Mouse (Mus musculus): ENCODE data around the gene S100a11. TPM values are rescaled to one million over a fixed set of nuclear protein-coding genes. Genes with fewer than 3 reads are reported as not detected.
A peak's percentile ranks its signal among the peaks of the same experiment; 100 is the strongest.

Gene S100a11
- polyA plus RNA-seq, 1 experiment from 2014 or later = 525 TPM

DNA sequence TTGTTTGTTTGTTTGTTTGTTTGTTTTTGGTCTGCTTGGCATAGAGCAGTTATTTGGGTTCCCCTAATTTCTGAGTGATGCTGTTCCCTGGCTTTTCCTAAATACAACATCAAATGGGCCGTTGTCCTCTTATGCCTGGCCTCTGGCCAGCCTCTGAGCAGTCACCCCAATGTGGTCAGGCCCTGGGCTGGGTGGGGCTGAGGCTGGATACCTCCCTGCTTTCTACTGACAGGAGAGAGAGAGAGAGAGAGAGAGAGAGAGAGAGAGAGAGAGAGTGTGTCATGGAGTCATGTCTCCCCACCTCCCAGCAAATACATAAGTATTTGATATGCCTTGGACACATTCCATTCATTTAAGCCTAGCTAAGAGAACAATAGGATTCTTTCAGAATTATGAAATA lies 36.3 kb downstream of the S100a11 start:
- ATAC-seq (replicated peaks; ENCODE audit: insufficient number of reproducible peaks, low FRiP score, low TSS enrichment, low read depth) (no peak), DNase-seq (ENCODE audit: low spot score) (no peak)
- no peak overlapping the region for H3K9ac ChIP-seq (replicated peaks; ENCODE audit: low read length)
- H3K4me2 ChIP-seq (ENCODE audit: low read depth, low read length) = peak overlapping the region; percentile 23; the same call in 1 of the 2 replicates
- no peak overlapping the region for H3K4me3 ChIP-seq (ENCODE audit: low read depth, low read length)
- no peaks in the 10 kb centered on the region for H3K36me3 ChIP-seq (replicated peaks; ENCODE audit: control insufficient read depth, insufficient read depth, low read depth, low read length)
- H3K9me3 ChIP-seq (replicated peaks; ENCODE audit: control insufficient read depth, low read length) = no peaks in the 10 kb centered on the region
- 91% methylated on average over 1 of the region's 1 CpGs for WGBS
- H3K4me1 ChIP-seq (ENCODE audit: control insufficient read depth, insufficient read depth, low read length) = no peaks in the 10 kb centered on the region
- no peak overlapping the region for H3K27ac ChIP-seq (replicated peaks; ENCODE audit: low read depth, low read length)
- no peaks in the 10 kb centered on the region for H3K27me3 ChIP-seq (ENCODE audit: control insufficient read depth, insufficient read depth, low read length)

DNA sequence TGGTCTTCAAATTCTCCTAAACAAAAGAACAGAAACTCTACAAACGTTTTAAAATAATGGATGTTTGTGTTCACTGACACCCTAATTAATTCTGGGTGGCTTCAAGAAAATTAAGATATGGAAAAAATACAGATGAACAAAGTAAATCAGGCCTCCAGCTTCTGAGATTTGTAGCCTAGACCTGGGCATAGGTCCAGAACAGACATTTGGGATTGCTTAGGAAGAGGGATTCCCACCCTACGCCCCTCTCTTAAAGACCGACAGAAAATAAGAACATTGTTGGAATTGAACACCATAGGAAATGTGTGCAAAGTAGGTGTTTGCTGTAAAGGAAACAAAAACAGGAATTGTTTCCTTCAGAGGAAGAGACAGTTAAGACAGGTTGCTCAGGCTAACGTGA lies 37.2 kb downstream of the S100a11 start:
- Histone ChIP-seq H3K9ac (replicated peaks; ENCODE audit: low read length) (no peak overlapping the region), H3K4me1 (ENCODE audit: control insufficient read depth, insufficient read depth, low read length) (no peaks in the 10 kb centered on the region), H3K4me2 (ENCODE audit: low read depth, low read length) (no peak overlapping the region), H3K27ac (replicated peaks; ENCODE audit: low read depth, low read length) (no peak overlapping the region), H3K9me3 (replicated peaks; ENCODE audit: control insufficient read depth, low read length) (no peaks in the 10 kb centered on the region), H3K36me3 (replicated peaks; ENCODE audit: control insufficient read depth, insufficient read depth, low read depth, low read length) (no peaks in the 10 kb centered on the region), H3K4me3 (ENCODE audit: low read depth, low read length) (no peak overlapping the region), H3K27me3 (ENCODE audit: control insufficient read depth, insufficient read depth, low read length) (no peaks in the 10 kb centered on the region)
- WGBS = 55% methylated on average over 4 of the region's 4 CpGs
- ATAC-seq (replicated peaks; ENCODE audit: insufficient number of reproducible peaks, low FRiP score, low TSS enrichment, low read depth) (no peak), DNase-seq (ENCODE audit: low spot score) (no peak)

DNA sequence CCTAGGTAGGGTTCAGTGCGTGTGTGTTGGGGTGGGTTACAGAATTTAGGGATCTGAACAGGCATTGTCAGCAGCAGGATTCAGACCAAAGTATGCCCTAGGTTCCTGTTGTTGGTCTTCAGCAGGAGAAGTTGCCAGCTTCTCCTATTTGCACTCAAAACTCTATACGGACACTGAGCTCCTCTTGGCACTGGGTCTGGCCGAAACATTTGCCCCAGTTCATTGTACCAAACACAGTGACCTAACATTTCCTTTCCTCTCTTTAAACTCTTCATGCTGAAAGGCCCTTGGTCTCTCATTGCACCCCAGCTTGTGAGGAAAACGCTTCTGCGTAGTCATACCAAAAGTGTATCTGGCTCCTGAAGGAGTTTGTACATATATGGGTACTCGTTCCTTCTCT lies 39.7 kb downstream of the S100a11 start:
- Histone ChIP-seq H3K4me2 (ENCODE audit: low read depth, low read length) (no peak overlapping the region), H3K4me3 (ENCODE audit: low read depth, low read length) (no peak overlapping the region), H3K36me3 (replicated peaks; ENCODE audit: control insufficient read depth, insufficient read depth, low read depth, low read length) (no peaks in the 10 kb centered on the region), H3K9me3 (replicated peaks; ENCODE audit: control insufficient read depth, low read length) (no peaks in the 10 kb centered on the region), H3K9ac (replicated peaks; ENCODE audit: low read length) (no peak overlapping the region), H3K27ac (replicated peaks; ENCODE audit: low read depth, low read length) (no peak overlapping the region), H3K4me1 (ENCODE audit: control insufficient read depth, insufficient read depth, low read length) (no peaks in the 10 kb centered on the region), H3K27me3 (ENCODE audit: control insufficient read depth, insufficient read depth, low read length) (no peaks in the 10 kb centered on the region)
- 94% methylated on average over 6 of the region's 6 CpGs for WGBS
- DNase-seq (ENCODE audit: low spot score) (no peak), ATAC-seq (replicated peaks; ENCODE audit: insufficient number of reproducible peaks, low FRiP score, low TSS enrichment, low read depth) (no peak)

DNA sequence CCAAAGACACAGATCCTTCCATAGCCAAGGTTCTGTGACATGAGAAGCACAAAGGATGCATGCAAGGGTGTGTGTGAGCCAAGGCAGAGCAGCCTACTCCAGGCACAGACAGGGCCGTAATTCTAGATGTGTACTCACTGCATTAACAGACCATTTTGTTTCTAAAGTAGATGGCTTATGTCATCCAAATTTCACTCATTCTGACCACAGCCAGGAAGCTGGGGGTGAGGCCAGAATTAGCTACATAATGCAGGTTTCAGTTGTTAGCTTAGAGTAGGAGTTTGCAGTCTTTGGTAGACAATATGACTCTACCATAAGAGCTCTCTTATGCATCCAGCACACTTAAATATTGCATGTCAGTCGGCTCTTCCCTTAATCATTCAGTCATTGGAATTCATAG lies 42.1 kb downstream of the S100a11 start:
- WGBS = 82% methylated on average over 2 of the region's 2 CpGs
- no peak overlapping the region for H3K9ac ChIP-seq (replicated peaks; ENCODE audit: low read length)
- no peak for DNase-seq (ENCODE audit: low spot score)

DNA sequence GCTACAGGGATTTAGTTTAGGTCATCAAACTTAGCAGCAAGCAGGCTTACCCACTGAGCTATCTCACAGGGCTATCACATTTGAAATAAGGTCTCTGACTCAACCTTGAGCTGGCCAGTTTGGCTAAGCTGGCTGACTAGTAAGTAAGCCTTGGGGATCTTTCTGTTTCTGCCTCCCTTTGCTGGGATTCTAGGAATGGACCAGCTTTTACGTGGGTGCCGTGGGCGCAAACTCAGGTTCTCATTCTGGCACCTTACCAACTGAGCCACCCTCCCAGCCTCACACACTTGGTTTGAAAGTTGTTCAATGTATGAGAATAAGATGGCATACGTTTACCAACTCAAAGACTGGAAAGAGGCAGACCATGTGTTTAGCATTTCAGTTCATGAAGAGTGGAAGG lies 42.9 kb downstream of the S100a11 start:
- WGBS = 96% methylated on average over 4 of the region's 4 CpGs
- no peaks in the 10 kb centered on the region for H3K27me3 ChIP-seq (ENCODE audit: control insufficient read depth, insufficient read depth, low read length)
- H3K9me3 ChIP-seq (replicated peaks; ENCODE audit: control insufficient read depth, low read length) = no peaks in the 10 kb centered on the region
- H3K4me3 ChIP-seq (ENCODE audit: low read depth, low read length) = no peak overlapping the region
- no peak for DNase-seq (ENCODE audit: low spot score)
- no peak overlapping the region for H3K9ac ChIP-seq (replicated peaks; ENCODE audit: low read length)
- no peak overlapping the region for H3K4me2 ChIP-seq (ENCODE audit: low read depth, low read length)
- H3K36me3 ChIP-seq (replicated peaks; ENCODE audit: control insufficient read depth, insufficient read depth, low read depth, low read length) = no peaks in the 10 kb centered on the region
- no peak overlapping the region for H3K27ac ChIP-seq (replicated peaks; ENCODE audit: low read depth, low read length)
- H3K4me1 ChIP-seq (ENCODE audit: control insufficient read depth, insufficient read depth, low read length) = no peaks in the 10 kb centered on the region
- no peak for ATAC-seq (replicated peaks; ENCODE audit: insufficient number of reproducible peaks, low FRiP score, low TSS enrichment, low read depth)

More for the DNA sequence above, 42.1 kb downstream of the S100a11 start:
- H3K27me3 ChIP-seq (ENCODE audit: control insufficient read depth, insufficient read depth, low read length) = no peaks in the 10 kb centered on the region
- H3K4me3 ChIP-seq (ENCODE audit: low read depth, low read length) = no peak overlapping the region
- no peaks in the 10 kb centered on the region for H3K36me3 ChIP-seq (replicated peaks; ENCODE audit: control insufficient read depth, insufficient read depth, low read depth, low read length)
- no peak overlapping the region for H3K4me2 ChIP-seq (ENCODE audit: low read depth, low read length)
- H3K9me3 ChIP-seq (replicated peaks; ENCODE audit: control insufficient read depth, low read length) = no peaks in the 10 kb centered on the region
- ATAC-seq (replicated peaks; ENCODE audit: insufficient number of reproducible peaks, low FRiP score, low TSS enrichment, low read depth) = no peak
- no peaks in the 10 kb centered on the region for H3K4me1 ChIP-seq (ENCODE audit: control insufficient read depth, insufficient read depth, low read length)
- no peak overlapping the region for H3K27ac ChIP-seq (replicated peaks; ENCODE audit: low read depth, low read length)

DNA sequence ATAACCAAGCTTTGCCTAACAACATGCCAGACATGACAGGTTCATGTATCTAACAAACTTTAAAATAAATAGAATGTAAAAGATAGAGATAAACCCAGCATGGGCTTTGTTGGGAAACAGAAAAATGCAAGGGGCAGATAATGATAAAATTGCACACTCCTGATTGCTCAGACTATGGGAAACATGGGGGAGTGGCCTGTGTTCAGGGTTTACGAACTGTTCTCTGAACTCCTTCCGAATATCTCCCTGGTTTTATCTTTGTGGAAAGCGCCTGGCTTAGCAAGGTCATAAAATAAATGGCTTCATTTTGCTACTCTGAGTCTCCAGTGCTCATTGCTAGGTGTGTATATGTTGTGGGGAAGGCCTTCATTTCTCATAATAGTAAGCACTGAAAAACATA lies 46.6 kb downstream of the S100a11 start:
- DNase-seq (ENCODE audit: low spot score) (no peak), ATAC-seq (replicated peaks; ENCODE audit: insufficient number of reproducible peaks, low FRiP score, low TSS enrichment, low read depth) (no peak)
- H3K9ac ChIP-seq (replicated peaks; ENCODE audit: low read length) = no peak overlapping the region
- no peaks in the 10 kb centered on the region for H3K9me3 ChIP-seq (replicated peaks; ENCODE audit: control insufficient read depth, low read length)
- H3K36me3 ChIP-seq (replicated peaks; ENCODE audit: control insufficient read depth, insufficient read depth, low read depth, low read length) = no peaks in the 10 kb centered on the region
- no peak overlapping the region for H3K4me3 ChIP-seq (ENCODE audit: low read depth, low read length)
- H3K4me1 ChIP-seq (ENCODE audit: control insufficient read depth, insufficient read depth, low read length) = no peaks in the 10 kb centered on the region
- no peak overlapping the region for H3K27ac ChIP-seq (replicated peaks; ENCODE audit: low read depth, low read length)
- H3K4me2 ChIP-seq (ENCODE audit: low read depth, low read length) = no peak overlapping the region
- 95% methylated on average over 3 of the region's 3 CpGs for WGBS
- no peaks in the 10 kb centered on the region for H3K27me3 ChIP-seq (ENCODE audit: control insufficient read depth, insufficient read depth, low read length)

DNA sequence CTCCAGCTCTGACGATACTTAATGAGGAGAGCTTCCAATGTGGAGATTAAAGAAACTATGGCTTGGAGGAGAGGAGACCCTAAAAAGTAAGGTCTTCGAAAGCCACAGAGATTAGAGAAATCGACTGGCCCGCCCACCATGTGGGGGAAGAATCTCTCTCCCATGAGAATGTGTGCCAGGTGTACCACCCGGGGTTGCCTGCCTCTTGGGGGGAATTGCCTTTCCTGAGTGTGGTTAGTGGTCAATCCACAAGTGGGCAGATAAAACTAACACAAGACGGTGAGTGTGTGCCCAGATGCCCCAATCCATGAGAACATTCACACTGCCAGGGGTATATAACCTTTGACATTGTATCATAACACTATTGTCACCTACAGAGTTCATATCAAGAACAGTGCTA lies 47.4 kb downstream of the S100a11 start:
- H3K36me3 ChIP-seq (replicated peaks; ENCODE audit: control insufficient read depth, insufficient read depth, low read depth, low read length) = no peaks in the 10 kb centered on the region
- H3K27me3 ChIP-seq (ENCODE audit: control insufficient read depth, insufficient read depth, low read length) = no peaks in the 10 kb centered on the region
- no peak overlapping the region for H3K4me2 ChIP-seq (ENCODE audit: low read depth, low read length)
- H3K4me3 ChIP-seq (ENCODE audit: low read depth, low read length) = no peak overlapping the region
- 81% methylated on average over 6 of the region's 6 CpGs for WGBS
- no peaks in the 10 kb centered on the region for H3K4me1 ChIP-seq (ENCODE audit: control insufficient read depth, insufficient read depth, low read length)
- no peak overlapping the region for H3K27ac ChIP-seq (replicated peaks; ENCODE audit: low read depth, low read length)
- ATAC-seq (replicated peaks; ENCODE audit: insufficient number of reproducible peaks, low FRiP score, low TSS enrichment, low read depth) = no peak
- H3K9ac ChIP-seq (replicated peaks; ENCODE audit: low read length) = no peak overlapping the region
- H3K9me3 ChIP-seq (replicated peaks; ENCODE audit: control insufficient read depth, low read length) = no peaks in the 10 kb centered on the region
- no peak for DNase-seq (ENCODE audit: low spot score)

DNA sequence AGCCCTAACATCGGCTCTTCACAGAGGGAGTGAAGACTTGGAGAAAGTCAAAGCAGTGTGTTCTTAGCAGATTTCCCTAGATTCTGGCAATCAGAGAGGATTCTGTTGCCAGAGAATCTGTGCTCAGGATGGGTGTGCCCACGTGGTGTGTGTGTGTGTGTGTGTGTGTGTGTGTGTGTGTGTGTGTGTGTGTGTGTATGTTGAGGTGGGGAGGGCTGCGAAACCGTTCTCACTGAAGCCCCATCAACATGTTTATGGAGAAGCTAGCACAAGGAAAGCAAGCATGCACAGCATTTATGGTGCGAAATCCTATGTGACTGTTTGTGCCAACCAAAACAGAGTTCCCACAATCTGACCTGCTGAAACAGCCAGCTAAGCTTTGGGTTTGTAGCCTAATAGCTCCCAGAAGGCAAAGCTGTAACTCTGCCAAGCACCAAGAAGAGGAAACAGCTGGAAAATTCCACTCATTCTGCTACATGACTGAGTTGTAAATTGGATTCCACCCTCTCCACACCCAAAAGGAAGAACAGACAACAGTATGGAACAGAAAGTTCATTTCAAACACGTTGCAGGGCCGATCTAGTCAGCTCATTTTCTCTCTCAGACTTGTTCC lies 48.2 kb downstream of the S100a11 start:
- Histone ChIP-seq H3K27ac (replicated peaks; ENCODE audit: low read depth, low read length) (no peak overlapping the region), H3K9me3 (replicated peaks; ENCODE audit: control insufficient read depth, low read length) (no peaks in the 10 kb centered on the region), H3K27me3 (ENCODE audit: control insufficient read depth, insufficient read depth, low read length) (no peaks in the 10 kb centered on the region), H3K36me3 (replicated peaks; ENCODE audit: control insufficient read depth, insufficient read depth, low read depth, low read length) (no peaks in the 10 kb centered on the region), H3K9ac (replicated peaks; ENCODE audit: low read length) (no peak overlapping the region), H3K4me1 (ENCODE audit: control insufficient read depth, insufficient read depth, low read length) (no peaks in the 10 kb centered on the region), H3K4me3 (ENCODE audit: low read depth, low read length) (no peak overlapping the region), H3K4me2 (ENCODE audit: low read depth, low read length) (no peak overlapping the region)
- DNase-seq (ENCODE audit: low spot score) = no peak
- 71% methylated on average over 7 of the region's 7 CpGs for WGBS
- no peak for ATAC-seq (replicated peaks; ENCODE audit: insufficient number of reproducible peaks, low FRiP score, low TSS enrichment, low read depth)

All from embryonic facial prominence, embryonic 11.5 days (tissue).